Mouse (Mus musculus) gastrocnemius, adult 18-20 months (tissue): Measurements from ENCODE around the gene Atpaf1. TPM values are rescaled to one million over a fixed set of nuclear protein-coding genes. Genes with fewer than 3 reads are reported as not detected.

Experiments
- DNase-seq: peaks from one replicate; pipeline ENCODE4 v3.0.0; 2021; ENCODE audit warnings: low spot score
- long read RNA-seq, 2 experiments: library from polyadenylated mRNA; stranded (forward); transcript quantifications; one replicate each; pipeline ENCODE4 v2.0.0; 2021
- total RNA-seq, 2 experiments: library from RNA; stranded (reverse); gene quantifications; 2 replicates each; pipeline ENCODE4 v1.2.3; 2021

The Atpaf1 gene
- 10 to 100 TPM; 56.9 to 58.7 TPM for total RNA-seq
- long read RNA-seq, experiment 1, transcript Atpaf1-203 (9 exons, 2,330 nt): major isoform, 59 of 64 reads
- long read RNA-seq, experiment 1, partial matches to known transcripts: 0 of 64 reads
- long read RNA-seq, experiment 1, other reads (novel, unspliced or antisense): 5 of 64 reads
- long read RNA-seq, experiment 2, transcript Atpaf1-203 (9 exons, 2,330 nt): major isoform, 55 of 61 reads
- long read RNA-seq, experiment 2, partial matches to known transcripts: 0 of 61 reads
- long read RNA-seq, experiment 2, other reads (novel, unspliced or antisense): 6 of 61 reads

GRCm38 (mm10) chr4:115784769-115785510 lies at the start of gene Atpaf1:
TSS of gene Atpaf1 (plus strand) at chr4:115784812.
- peak; percentile 69 for DNase-seq

- DNase-seq: no peak
Observed at GRCm38 (mm10) chr4:115734867-115735266, 49.7 kb upstream of the Atpaf1 start.

GRCm38 (mm10) chr4:115737551-115738041 lies 47.0 kb upstream of the Atpaf1 start, which contains the start of gene Efcab14:
TSS of gene Efcab14 (plus strand) at chr4:115737744.
- peak; percentile 99 for DNase-seq

GRCm38 (mm10) chr4:115738481-115738985 lies 46.1 kb upstream of the Atpaf1 start:
- DNase-seq: no peak

GRCm38 (mm10) chr4:115742658-115743057 lies 42.0 kb upstream of the Atpaf1 start:
- no peak for DNase-seq

GRCm38 (mm10) chr4:115743096-115743495 lies 41.5 kb upstream of the Atpaf1 start:
- no peak for DNase-seq

GRCm38 (mm10) chr4:115748181-115748580 lies 36.4 kb upstream of the Atpaf1 start:
- no peak for DNase-seq

- DNase-seq: no peak
Observed at GRCm38 (mm10) chr4:115749336-115749735, 35.3 kb upstream of the Atpaf1 start.

GRCm38 (mm10) chr4:115754101-115754500 lies 30.5 kb upstream of the Atpaf1 start:
- no peak for DNase-seq

GRCm38 (mm10) chr4:115754851-115755250 lies 29.8 kb upstream of the Atpaf1 start:
- no peak for DNase-seq

GRCm38 (mm10) chr4:115761206-115761605 lies 23.4 kb upstream of the Atpaf1 start:
- peak; percentile 24 for DNase-seq

- no peak for DNase-seq
Observed at GRCm38 (mm10) chr4:115764581-115764980, 20.0 kb upstream of the Atpaf1 start.

GRCm38 (mm10) chr4:115767647-115768467 lies 16.8 kb upstream of the Atpaf1 start:
- DNase-seq: no peak

GRCm38 (mm10) chr4:115775056-115775455 lies 9.6 kb upstream of the Atpaf1 start:
- DNase-seq: no peak

- DNase-seq: no peak
Observed at GRCm38 (mm10) chr4:115777627-115778026, 7.0 kb upstream of the Atpaf1 start.

- no peak for DNase-seq
Observed at GRCm38 (mm10) chr4:115780269-115780668, 4.3 kb upstream of the Atpaf1 start.

- no peak for DNase-seq
Observed at GRCm38 (mm10) chr4:115780918-115781317, 3.7 kb upstream of the Atpaf1 start, which contains the start of gene Tex38. TSS of gene Tex38 (minus strand) at chr4:115781018.

- peak; percentile 32 for DNase-seq
Observed at GRCm38 (mm10) chr4:115782026-115782805, 2.4 kb upstream of the Atpaf1 start.

- peak; percentile 22 for DNase-seq
Observed at GRCm38 (mm10) chr4:115785511-115786034, 961 bp downstream of the Atpaf1 start.

GRCm38 (mm10) chr4:115790864-115791263 lies 6.3 kb downstream of the Atpaf1 start:
- DNase-seq: no peak
